Mouse (Mus musculus): ENCODE results near the gene Gramd2.

DNA sequence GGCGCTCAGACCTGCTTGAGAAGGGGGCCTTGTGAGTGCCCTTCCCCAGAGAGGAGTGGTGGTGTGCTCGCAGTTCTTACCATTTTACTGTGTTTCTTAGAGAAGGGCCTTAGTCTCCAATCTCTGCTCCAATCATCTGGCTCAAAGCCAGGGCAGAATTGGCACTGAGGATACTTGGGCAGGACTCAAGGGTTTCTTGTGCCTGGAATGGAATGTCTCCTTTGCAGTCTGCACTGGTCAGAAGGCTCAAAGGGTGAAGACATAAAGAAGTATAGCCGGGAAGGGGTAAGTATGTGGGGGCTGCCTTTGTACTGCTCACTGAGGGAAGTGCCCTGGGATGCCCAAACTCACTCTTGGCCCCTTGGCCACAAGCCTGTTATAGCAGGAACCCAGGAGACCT lies 29.3 kb downstream of the Gramd2 start:
- TF ChIP-seq CTCF (IDR thresholded peaks at IDR 0.05; ENCODE audit: low read depth, low read length) = no peak
- no peak for TF ChIP-seq POLR2A (IDR thresholded peaks at IDR 0.05; ENCODE audit: insufficient read depth, low read length)
